Mouse (Mus musculus) myocyte (in vitro differentiated cells): ENCODE results near the gene Dnajc17.

Experiments used
- CEBPB ChIP-seq: IDR thresholded peaks from 2 replicates; pipeline ENCODE4 v1.6.1; 2011; ENCODE audit warnings: mild to moderate bottlenecking, moderate library complexity; ENCODE audit not compliant: poor library complexity, insufficient read depth, severe bottlenecking
- E2F4 ChIP-seq: IDR thresholded peaks from one replicate; pipeline ENCODE4 v1.6.1; 2011; ENCODE audit warnings: mild to moderate bottlenecking, control low read depth, moderate library complexity; ENCODE audit not compliant: insufficient read depth
- MAX ChIP-seq: IDR thresholded peaks from one replicate; pipeline ENCODE4 v1.6.1; 2011; ENCODE audit warnings: low read depth, mild to moderate bottlenecking, control low read depth
- MYOD1 ChIP-seq, 3 experiments: IDR thresholded peaks; one replicate each; pipeline ENCODE4 v1.6.1; 2011; ENCODE audit warnings: control low read depth in 2 of 3, low read depth in 2 of 3, mild to moderate bottlenecking in 2 of 3, moderate library complexity in 1 of 3; ENCODE audit not compliant: insufficient read length in 2 of 3, control insufficient read depth in 1 of 3
- MYOG ChIP-seq, 3 experiments: IDR thresholded peaks; one replicate each; pipeline ENCODE4 v1.6.1; 2011; ENCODE audit warnings: control low read depth in 2 of 3, low read depth in 2 of 3, mild to moderate bottlenecking in 2 of 3; ENCODE audit not compliant: insufficient read length in 2 of 3, control insufficient read depth in 1 of 3, insufficient read depth in 1 of 3
- POLR2A ChIP-seq: IDR thresholded peaks from one replicate; pipeline ENCODE4 v1.6.1; 2011; ENCODE audit warnings: low read depth, mild to moderate bottlenecking, control low read depth, moderate library complexity; ENCODE audit not compliant: insufficient read length
- TCF12 ChIP-seq: IDR thresholded peaks from one replicate; pipeline ENCODE4 v1.6.1; 2011; ENCODE audit warnings: mild to moderate bottlenecking, control low read depth; ENCODE audit not compliant: poor library complexity, insufficient read depth, severe bottlenecking
- TCF3 ChIP-seq: IDR thresholded peaks from one replicate; pipeline ENCODE4 v1.6.1; 2011; ENCODE audit warnings: low read depth, control low read depth; ENCODE audit not compliant: insufficient read length
- USF1 ChIP-seq: IDR thresholded peaks from one replicate; pipeline ENCODE4 v1.6.1; 2011; ENCODE audit warnings: low read depth, mild to moderate bottlenecking, control low read depth, moderate library complexity

DNA sequence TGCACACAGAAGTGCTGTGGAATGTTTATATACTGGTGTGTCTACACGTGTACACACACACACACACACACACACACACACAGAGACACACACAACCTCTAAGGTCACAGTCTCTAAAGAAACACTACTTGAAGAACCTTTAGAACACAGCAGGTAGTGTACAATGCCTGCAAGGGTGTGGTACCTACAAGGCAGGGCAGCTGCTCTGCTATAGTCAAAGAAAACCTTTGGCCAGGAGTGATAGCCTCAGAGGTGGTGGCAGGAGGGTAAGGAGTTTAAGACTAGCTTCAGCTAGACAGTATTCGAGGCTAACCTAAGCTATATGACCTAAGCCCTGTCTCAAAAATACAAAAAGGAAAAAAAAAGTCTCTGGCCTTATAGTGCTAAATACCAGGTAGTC is 53.9 kb downstream of the Dnajc17 start:
- TF ChIP-seq POLR2A (no peak), USF1 (no peak), MAX (no peak), MYOD1 (IDR thresholded peaks at IDR 0.05; ENCODE audit: control insufficient read depth in 1 of 3, insufficient read length in 2 of 3, low read depth in 2 of 3) (no peak), E2F4 (no peak), TCF12 (no peak), CEBPB (no peak), MYOG (IDR thresholded peaks at IDR 0.05; ENCODE audit: control insufficient read depth in 1 of 3, insufficient read depth in 1 of 3, insufficient read length in 2 of 3, low read depth in 2 of 3) (no peak), TCF3 (no peak)
